Mouse (Mus musculus) G1E (cell line): ENCODE measurements around the gene Tmem132c.

ENCODE experiments used
- CTCF ChIP-seq: IDR thresholded peaks from 2 replicates; pipeline ENCODE4 v1.5.1; 2012; ENCODE audit warnings: low read depth, low read length, inconsistent platforms, mixed read lengths
- GATA1 ChIP-seq: IDR thresholded peaks from 2 replicates; pipeline ENCODE4 v1.6.1; 2012; ENCODE audit warnings: borderline replicate concordance, low read length, inconsistent platforms, mixed read lengths
- POLR2AphosphoS5 ChIP-seq: IDR thresholded peaks from 2 replicates; pipeline ENCODE4 v1.6.1; 2012; ENCODE audit warnings: low read depth, low read length, inconsistent platforms; ENCODE audit not compliant: insufficient replicate concordance

DNA sequence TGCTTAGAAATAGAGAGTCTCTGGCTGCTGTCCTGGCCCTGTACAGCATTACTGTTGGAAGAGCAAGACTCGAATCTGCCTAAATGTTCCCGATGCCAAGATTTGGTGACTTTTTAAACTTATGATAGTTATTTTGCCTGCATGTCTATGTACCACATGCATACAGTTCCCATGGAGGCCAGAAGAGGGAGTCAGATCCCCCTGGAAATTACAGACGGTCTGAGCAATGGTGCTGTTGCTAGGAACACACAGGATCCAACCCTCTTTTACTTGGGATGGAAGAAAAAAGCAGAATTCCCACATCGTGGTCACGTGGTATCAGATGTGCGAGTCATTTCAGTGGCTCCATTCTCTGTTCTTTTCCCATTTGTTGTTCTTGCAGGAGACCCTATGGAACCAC is 351.2 kb downstream of the Tmem132c start:
- TF ChIP-seq CTCF = 0 out of 2 replicates have a peak, but pooled peaks have one; percentile 39
- no peak for TF ChIP-seq POLR2AphosphoS5
- no peak for TF ChIP-seq GATA1
